Mouse (Mus musculus) midbrain, embryonic 11.5 days (tissue): Measurements from ENCODE around the gene Samd14. TPM values are rescaled to one million over a fixed set of nuclear protein-coding genes. Genes with fewer than 3 reads are reported as not detected.
A peak's percentile ranks its signal among the peaks of the same experiment; 100 is the strongest.

Experiments
- ATAC-seq: fragments of 200-750 bp; cut with Nextera tagmentation; 2 replicates; pipeline ENCODE4 v1.8.0; 2017; ENCODE audit warnings: moderate TSS enrichment, moderate library complexity; ENCODE audit not compliant: low FRiP score
- DNase-seq: peaks from one replicate; pipeline ENCODE4 v3.0.0; 2015; ENCODE audit warnings: low spot score; ENCODE audit errors: missing footprints
- H3K27ac ChIP-seq: fragments of 300-500 bp; sonication (generic); 2 replicates; pipeline ENCODE4 v1.5.1; 2014; ENCODE audit warnings: low read depth, low read length
- H3K27me3 ChIP-seq: fragments of 300-500 bp; sonication (generic); 2 replicates; pipeline ENCODE4 v1.6.1; 2014; ENCODE audit warnings: mild to moderate bottlenecking, low read length, moderate library complexity, mixed read lengths; ENCODE audit not compliant: control insufficient read depth, insufficient read depth
- H3K36me3 ChIP-seq: fragments of 300-500 bp; sonication (generic); 2 replicates; pipeline ENCODE4 v1.6.1; 2014; ENCODE audit warnings: mild to moderate bottlenecking, low read length, moderate library complexity, mixed read lengths; ENCODE audit not compliant: control insufficient read depth, insufficient read depth
- H3K4me1 ChIP-seq: fragments of 300-500 bp; sonication (generic); 2 replicates; pipeline ENCODE4 v1.6.1; 2014; ENCODE audit warnings: low read length; ENCODE audit not compliant: control insufficient read depth, insufficient read depth
- H3K4me2 ChIP-seq: fragments of 300-500 bp; sonication (generic); 2 replicates; pipeline ENCODE4 v1.6.1; 2014; ENCODE audit warnings: mild to moderate bottlenecking, moderate library complexity
- H3K4me3 ChIP-seq: fragments of 300-500 bp; sonication (generic); 2 replicates; pipeline ENCODE4 v1.5.1; 2014; ENCODE audit warnings: low read depth, low read length
- H3K9ac ChIP-seq: fragments of 300-500 bp; sonication (generic); 2 replicates; pipeline ENCODE4 v1.6.1; 2014; ENCODE audit warnings: low read length
- H3K9me3 ChIP-seq: fragments of 300-500 bp; sonication (generic); 2 replicates; pipeline ENCODE4 v1.6.1; 2016; ENCODE audit warnings: low read length; ENCODE audit not compliant: control insufficient read depth
- WGBS: fragments of 180-500 bp; shearing (Covaris S2); extraction: QIAGEN DNeasy Blood & Tissue Kit; methylation state at CpG from one replicate; pipeline ENCODE4 v1.1.7; 2014; 5-methylcytosine and 5-hydroxymethylcytosine counted together
- polyA plus RNA-seq: library from polyadenylated mRNA; unstranded; fragments of >200 nt; fragmentation: Nextera tagmentation; extraction: Ambion mirVana; gene quantifications from 2 replicates; pipeline ENCODE4 v1.2.1, GENCODE M21; 2014

Samd14 gene
- polyA plus RNA-seq, 1 experiment from 2014 or later: 47.8 TPM

DNA sequence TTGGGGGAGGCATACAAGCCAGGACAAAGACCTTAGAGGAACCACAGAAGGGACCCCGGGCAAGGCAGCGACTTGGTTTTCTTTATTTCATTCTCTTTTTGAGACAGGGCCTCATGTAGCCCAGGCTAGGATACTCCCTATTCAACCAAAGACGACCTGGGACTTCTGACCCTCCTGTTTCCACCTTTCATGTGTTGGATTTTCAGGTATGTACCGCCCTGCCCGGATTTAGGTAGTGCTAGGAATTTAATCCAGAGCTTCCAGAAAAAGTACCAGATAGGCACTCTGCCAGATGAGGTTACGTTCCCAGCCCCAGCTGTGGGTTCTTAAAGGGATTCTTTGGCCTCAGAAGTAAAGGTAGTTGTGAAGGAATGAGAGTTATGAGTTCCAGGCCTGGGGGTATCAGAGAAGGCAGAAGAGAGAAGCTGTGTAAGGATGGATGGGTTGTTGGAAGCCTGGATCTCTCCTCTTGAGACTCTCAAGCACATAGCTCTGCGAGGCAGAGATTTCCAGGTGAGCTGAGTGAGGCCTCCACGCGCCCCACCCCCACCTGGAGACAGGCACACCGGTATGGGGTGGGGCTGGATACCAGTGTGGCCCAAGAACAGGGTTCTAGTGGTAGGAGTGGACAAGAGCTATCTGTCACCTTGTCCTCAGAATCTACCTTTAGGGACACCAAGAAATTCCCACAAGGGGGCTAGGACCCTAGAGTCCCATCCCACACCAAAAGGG lies 59.7 kb downstream of the Samd14 start:
- Histone ChIP-seq H3K36me3 (no peaks in the 10 kb centered on the region), H3K27ac (no peak overlapping the region)
- 87% methylated on average over 10 of the region's 10 CpGs for WGBS

DNA sequence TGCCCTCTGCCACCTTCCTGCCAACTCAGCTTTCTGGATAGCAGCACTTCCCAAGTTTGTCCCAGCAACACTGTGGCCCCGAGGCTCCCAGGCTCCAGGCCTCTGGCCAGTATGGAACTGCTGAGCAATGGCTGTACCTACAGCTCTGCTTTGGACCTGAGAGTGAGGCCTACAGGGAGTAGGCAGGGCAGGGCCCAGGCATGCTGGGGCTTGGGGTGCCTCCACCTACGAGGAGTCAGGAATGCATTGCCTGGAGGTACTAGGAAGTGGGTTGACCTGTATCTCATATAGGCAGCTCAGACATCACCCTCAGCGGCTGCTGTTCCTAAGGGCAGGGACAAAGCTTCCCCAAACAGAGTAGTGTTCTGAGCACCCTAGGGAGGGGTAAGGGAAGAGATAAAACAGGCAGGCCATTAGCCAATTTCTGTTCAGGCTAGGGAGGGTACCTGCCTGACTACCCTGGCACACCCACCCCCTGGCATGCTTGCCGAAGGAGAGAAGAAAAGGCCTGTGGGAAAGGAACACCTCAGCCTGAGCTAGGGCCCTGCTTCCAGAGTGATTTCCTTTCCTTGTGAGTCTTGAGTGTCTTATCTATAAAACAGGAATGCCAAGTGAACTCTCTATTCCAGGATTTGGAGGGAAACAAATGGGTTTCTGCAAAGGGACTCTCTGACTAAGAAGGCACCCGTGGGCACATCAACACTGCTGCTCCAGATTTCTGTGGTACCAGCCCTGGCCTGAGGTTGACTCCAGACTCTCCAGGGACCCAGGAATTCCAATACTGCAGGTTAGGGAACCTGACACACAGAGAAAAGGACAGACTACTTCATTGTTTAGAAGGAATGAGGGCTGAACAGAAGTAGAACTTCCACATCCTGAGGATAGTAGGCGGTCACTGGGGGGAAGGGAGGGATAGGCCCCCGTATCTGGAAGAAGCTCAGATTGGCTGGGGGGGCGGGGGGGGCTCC lies 60.7 kb downstream of the Samd14 start:
- Histone ChIP-seq H3K9ac (no peak overlapping the region), H3K4me3 (no peak overlapping the region), H3K27ac (no peak overlapping the region), H3K9me3 (no peaks in the 10 kb centered on the region), H3K4me1 (no peaks in the 10 kb centered on the region), H3K4me2 (no peak overlapping the region), H3K27me3 (peaks cover 8% of the 10 kb centered on the region), H3K36me3 (no peaks in the 10 kb centered on the region)
- DNase-seq: peak; percentile 51
- 71% methylated on average over 8 of the region's 8 CpGs for WGBS
- no peak for ATAC-seq

More for the DNA sequence above, 59.7 kb downstream of the Samd14 start:
- no peaks in the 10 kb centered on the region for H3K9me3 ChIP-seq
- H3K4me1 ChIP-seq: no peaks in the 10 kb centered on the region
- H3K4me3 ChIP-seq: no peak overlapping the region
- no peak overlapping the region for H3K4me2 ChIP-seq
- DNase-seq (peak; percentile 14), ATAC-seq (no peak)
- peaks cover 2% of the 10 kb centered on the region; the same call in 1 of the 2 replicates for H3K27me3 ChIP-seq
- no peak overlapping the region for H3K9ac ChIP-seq

DNA sequence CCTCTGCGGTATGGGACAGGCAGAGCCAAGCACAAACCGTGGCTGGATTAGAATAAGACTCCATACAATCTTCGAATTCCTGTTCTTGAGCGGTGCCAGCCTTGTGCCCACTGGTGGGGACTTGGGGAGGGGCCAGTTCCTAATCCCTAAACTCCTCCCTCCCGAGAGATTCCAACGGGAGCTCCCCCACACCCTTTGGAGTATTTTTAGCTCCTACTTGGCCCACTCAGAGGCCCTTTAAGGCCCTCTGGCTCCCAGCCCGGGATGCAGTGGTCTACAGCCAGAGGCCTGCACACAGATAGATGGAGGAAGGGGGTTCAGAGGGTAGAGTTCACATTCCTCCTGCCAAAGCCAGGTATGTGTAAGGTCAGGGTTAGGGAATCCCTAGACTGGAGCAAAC lies 61.6 kb downstream of the Samd14 start:
- H3K27ac ChIP-seq: no peak overlapping the region
- 60% methylated on average over 7 of the region's 7 CpGs for WGBS
- DNase-seq (peak; percentile 49), ATAC-seq (no peak)
- H3K9ac ChIP-seq: no peak overlapping the region
- H3K9me3 ChIP-seq: no peaks in the 10 kb centered on the region
- no peak overlapping the region for H3K4me3 ChIP-seq
- H3K36me3 ChIP-seq: no peaks in the 10 kb centered on the region
- H3K4me1 ChIP-seq: peaks cover 4% of the 10 kb centered on the region
- peaks cover 12% of the 10 kb centered on the region for H3K27me3 ChIP-seq
- H3K4me2 ChIP-seq: no peak overlapping the region

DNA sequence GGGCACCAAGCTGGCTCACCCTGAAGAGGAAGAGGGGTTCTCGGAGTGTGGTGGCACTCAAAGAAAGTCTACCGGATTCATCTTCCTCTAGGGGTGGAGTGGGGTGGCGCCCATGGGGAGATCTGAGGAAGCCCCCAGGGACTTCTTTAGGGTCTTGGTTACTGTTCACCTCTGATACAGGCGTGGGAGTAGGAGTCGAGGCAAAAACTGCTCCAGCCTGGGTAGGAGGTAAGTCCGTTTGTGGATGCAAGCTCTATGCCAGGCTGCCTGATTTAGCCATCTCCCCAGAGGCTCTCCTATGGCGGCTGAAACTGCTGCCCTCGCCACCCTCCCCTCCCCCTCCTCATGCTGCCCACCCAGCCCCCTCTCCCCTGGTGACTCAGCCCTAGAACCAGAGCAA lies 62.5 kb downstream of the Samd14 start:
- no peaks in the 10 kb centered on the region for H3K9me3 ChIP-seq
- no peak overlapping the region for H3K27ac ChIP-seq
- ATAC-seq: no peak
- WGBS: 70% methylated on average over 8 of the region's 8 CpGs
- no peaks in the 10 kb centered on the region for H3K36me3 ChIP-seq
- H3K4me3 ChIP-seq: no peak overlapping the region
- H3K9ac ChIP-seq: no peak overlapping the region
- peaks cover 20% of the 10 kb centered on the region for H3K27me3 ChIP-seq
- H3K4me1 ChIP-seq: peaks cover 7% of the 10 kb centered on the region
- no peak overlapping the region for H3K4me2 ChIP-seq
- DNase-seq: peak; percentile 51

DNA sequence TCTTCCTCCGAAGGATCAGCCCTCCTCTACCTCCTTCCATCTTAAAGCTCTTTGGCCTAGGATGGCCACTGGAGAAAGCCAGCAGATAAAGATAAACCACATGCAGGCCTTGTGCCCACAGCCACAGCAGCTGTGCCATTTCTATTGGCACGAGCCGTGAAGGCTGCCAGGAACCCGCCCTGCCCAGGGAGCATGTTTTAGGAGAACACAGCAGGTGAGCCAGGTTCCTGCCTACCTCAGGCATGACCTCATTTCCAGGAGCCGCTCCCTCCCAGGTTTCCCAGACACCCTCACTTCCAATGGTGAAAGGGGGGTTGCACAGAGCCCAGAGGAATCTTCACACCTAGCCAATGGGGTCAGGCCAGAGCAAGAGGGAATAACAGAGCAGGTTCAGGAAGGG lies 63.1 kb downstream of the Samd14 start:
- Histone ChIP-seq H3K4me1 (peaks cover 8% of the 10 kb centered on the region), H3K4me3 (no peak overlapping the region), H3K4me2 (no peak overlapping the region), H3K9ac (no peak overlapping the region), H3K9me3 (no peaks in the 10 kb centered on the region), H3K36me3 (no peaks in the 10 kb centered on the region), H3K27me3 (peaks cover 27% of the 10 kb centered on the region), H3K27ac (no peak overlapping the region)
- ATAC-seq (no peak), DNase-seq (no peak)
- 81% methylated on average over 5 of the region's 5 CpGs for WGBS

DNA sequence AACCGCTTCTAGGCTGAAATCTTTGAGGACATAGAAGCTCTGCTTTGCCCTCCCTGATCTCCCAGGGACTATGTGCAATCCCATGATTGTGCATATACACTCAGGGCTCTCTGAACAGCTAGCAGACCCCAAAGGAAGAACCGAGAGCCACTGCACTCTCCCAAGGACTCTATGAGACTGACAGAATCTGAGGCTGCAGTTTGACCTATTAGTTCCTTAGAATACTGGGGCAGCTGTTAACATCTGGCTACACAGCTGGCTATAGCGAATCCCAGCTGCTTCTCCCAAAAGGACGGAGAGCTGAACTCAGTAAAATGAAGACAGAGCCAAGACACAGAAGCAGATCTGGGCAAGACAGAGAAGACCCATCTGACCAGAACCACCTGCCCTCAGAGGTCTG lies 64.2 kb downstream of the Samd14 start:
- Histone ChIP-seq H3K4me1 (peaks cover 8% of the 10 kb centered on the region), H3K36me3 (no peaks in the 10 kb centered on the region), H3K4me2 (no peak overlapping the region), H3K9ac (no peak overlapping the region), H3K9me3 (no peaks in the 10 kb centered on the region), H3K4me3 (no peak overlapping the region), H3K27ac (no peak overlapping the region), H3K27me3 (peaks cover 34% of the 10 kb centered on the region)
- ATAC-seq (no peak), DNase-seq (peak; percentile 59)
- 87% methylated on average over 4 of the region's 4 CpGs for WGBS

DNA sequence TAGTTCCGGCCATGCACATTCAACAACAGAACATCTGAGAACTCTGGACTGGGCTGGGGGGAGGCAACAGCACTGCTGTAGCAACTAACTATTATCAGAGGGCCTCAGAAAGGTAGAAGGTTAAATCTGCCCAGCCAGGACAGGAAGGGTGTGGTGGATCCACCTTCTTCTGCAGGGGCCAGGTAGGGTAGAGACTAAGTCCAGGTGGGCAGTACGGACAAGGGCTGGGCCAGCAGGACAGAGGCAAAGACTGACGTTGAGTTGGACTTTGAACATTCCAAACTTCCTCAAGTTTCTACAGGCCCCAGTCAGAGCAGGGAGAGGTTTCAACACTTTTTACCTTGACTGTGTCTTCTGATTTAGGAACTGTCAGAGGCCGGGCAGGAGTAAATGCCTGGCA lies 65.0 kb downstream of the Samd14 start:
- Histone ChIP-seq H3K9me3 (no peaks in the 10 kb centered on the region), H3K9ac (no peak overlapping the region), H3K36me3 (no peaks in the 10 kb centered on the region), H3K4me3 (no peak overlapping the region), H3K4me2 (no peak overlapping the region), H3K4me1 (peaks cover 8% of the 10 kb centered on the region), H3K27ac (no peak overlapping the region), H3K27me3 (peaks cover 34% of the 10 kb centered on the region)
- peak; percentile 31 for DNase-seq
- 78% methylated on average over 4 of the region's 4 CpGs for WGBS
- no peak for ATAC-seq

DNA sequence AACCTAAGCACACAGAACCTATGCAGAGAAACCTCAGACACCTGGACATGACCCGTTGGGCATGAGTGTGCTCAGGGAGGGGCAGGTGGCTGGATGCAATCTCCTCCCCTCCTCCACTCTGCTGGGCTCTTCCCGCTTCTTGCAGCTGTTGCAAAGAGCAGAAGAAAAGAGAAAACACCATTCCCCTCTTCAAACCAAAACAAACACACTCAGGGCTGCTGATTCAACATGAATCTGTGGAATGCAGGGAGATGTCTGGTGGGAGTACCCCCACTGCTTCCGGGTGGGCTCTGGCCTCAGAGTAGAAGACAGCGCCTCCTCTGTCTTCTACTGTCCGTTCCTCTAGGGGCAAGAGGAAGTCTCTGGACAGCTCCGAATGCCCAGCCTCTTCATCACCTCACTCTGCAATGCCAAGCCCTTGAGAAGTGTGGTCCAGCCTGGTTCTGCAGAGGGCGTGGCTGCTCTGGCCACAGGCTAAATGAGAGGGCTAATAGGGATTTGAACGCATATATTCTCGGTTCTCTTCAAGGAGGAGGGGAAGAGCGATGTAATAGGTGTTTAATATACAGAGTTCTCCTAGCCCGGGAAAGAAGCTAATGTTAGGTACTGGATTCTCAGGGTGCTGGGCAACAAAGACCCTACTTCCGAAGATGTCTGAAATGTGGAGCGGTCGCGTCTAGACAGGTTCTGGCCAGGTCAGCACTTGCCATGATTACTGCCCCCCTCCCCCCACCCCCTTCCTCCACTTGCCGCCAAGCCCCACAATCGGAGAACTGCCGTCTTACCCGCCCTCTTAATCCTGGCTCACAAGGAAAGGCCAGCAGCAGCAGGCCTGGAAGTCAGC lies 65.7 kb downstream of the Samd14 start:
- Histone ChIP-seq H3K36me3 (no peaks in the 10 kb centered on the region), H3K9ac (peak overlapping the region; percentile 52; the same call in 1 of the 2 replicates), H3K4me2 (peak overlapping the region; percentile 89), H3K27me3 (peaks cover 34% of the 10 kb centered on the region), H3K27ac (no peak overlapping the region), H3K9me3 (no peaks in the 10 kb centered on the region), H3K4me1 (peaks cover 8% of the 10 kb centered on the region), H3K4me3 (peak overlapping the region; percentile 57)
- WGBS: 9% methylated on average over 18 of the region's 19 CpGs
- no peak for ATAC-seq
- DNase-seq: peak; percentile 90
